Mouse (Mus musculus) myocyte (in vitro differentiated cells): Measurements from ENCODE around the gene Mertk.

Source experiments
- CEBPB ChIP-seq: IDR thresholded peaks from 2 replicates; pipeline ENCODE4 v1.6.1; 2011; ENCODE audit warnings: mild to moderate bottlenecking, moderate library complexity; ENCODE audit not compliant: poor library complexity, insufficient read depth, severe bottlenecking
- MAX ChIP-seq: IDR thresholded peaks from one replicate; pipeline ENCODE4 v1.6.1; 2011; ENCODE audit warnings: low read depth, mild to moderate bottlenecking, control low read depth
- POLR2A ChIP-seq: IDR thresholded peaks from one replicate; pipeline ENCODE4 v1.6.1; 2011; ENCODE audit warnings: low read depth, mild to moderate bottlenecking, control low read depth, moderate library complexity; ENCODE audit not compliant: insufficient read length

GRCm38 (mm10) chr2:128806561-128806960, 107.8 kb downstream of the Mertk start:
- TF ChIP-seq POLR2A (no peak), MAX (no peak), CEBPB (no peak)
